Mouse (Mus musculus) MN1 (cell line): ENCODE measurements at regions not wholly inside any gene's neighbourhood (a gene's known extent, or its start where the extent isn't known, plus 50 kb on each side); places are given as distances from the start of the nearest gene placed in this dataset.

Experiments used
- DNase-seq: peaks from one replicate; pipeline ENCODE4 v3.0.0-alpha.2; 2016; ENCODE audit warnings: low spot score

DNA sequence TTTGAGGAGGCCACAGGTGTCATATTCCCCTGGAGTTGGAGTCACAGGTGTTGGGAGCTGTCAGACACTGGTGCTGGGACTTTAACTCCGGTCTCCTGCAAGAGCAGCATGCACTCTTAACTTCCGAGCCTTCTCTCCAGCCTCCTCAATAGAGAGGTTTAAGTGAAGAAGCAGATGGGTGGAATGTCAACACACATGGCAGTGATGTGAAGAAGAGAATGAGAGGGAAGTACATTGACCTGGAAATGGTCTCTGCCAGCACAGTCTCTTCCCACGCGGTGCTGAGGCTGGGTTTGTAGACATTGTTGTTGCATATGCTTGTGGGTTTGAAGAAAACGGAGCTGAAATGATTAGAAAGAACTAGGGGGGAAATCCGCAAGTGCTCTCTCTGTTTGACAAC, 112.0 kb upstream of the Fn1 start:
- DNase-seq, result no peak

DNA sequence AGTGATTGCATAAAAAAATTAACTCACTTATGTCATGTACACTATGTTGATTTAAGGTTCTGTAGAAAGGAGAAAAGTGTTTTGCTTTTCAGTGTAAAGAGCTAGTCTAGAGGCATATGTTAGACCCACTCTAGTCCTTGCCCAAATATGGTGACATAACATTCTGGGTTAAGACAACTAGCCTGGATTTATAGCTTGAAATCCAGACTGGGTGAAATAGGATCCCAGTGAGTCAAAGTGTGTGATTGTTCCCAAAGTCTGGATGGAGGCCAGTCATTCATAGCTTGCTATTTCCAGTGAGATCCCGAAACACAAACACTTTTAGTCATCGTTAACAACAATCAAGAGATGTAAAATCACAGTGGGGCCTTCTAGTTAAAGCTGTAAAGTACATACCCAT, 110.5 kb upstream of the Fn1 start:
- DNase-seq, result peak; percentile 18

DNA sequence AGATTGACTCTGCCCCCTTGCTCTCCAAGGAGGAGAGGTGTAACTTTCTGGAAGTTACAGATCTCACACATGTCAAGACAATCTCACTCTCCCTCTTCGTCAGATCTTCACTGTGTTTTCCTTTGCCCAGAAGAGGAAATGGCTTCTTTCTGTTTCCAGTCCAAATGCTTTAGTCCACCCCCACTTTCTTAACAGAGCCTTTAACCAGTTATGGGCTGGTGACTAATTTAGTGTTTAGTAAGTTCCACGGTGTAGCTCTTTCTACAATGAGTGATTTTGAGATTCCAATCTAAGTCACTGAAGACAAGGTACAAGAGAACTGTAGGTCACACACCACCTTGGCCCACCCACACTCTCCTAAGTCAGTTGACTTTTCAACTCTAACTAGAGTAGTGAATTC, 107.3 kb upstream of the Fn1 start:
- no peak for DNase-seq

DNA sequence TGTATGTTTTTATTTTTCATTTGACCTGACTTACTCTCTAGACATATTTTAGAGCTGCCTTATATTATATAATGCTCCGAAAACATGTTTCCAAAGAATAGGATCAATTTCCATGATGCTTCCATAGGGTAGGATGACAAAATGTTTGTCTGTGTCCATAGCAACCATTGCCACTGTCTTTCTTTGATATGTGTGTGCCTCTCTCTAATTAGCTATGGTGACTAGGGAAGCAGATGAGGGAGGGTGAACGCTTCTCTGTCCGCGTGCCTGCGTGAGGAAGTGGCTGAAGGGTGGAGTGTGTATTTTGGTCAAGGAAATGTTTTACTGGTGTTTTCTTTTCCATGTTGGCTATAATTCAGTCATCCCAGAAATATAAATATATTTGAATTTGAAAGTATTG, 104.2 kb upstream of the Fn1 start:
- DNase-seq, result no peak

DNA sequence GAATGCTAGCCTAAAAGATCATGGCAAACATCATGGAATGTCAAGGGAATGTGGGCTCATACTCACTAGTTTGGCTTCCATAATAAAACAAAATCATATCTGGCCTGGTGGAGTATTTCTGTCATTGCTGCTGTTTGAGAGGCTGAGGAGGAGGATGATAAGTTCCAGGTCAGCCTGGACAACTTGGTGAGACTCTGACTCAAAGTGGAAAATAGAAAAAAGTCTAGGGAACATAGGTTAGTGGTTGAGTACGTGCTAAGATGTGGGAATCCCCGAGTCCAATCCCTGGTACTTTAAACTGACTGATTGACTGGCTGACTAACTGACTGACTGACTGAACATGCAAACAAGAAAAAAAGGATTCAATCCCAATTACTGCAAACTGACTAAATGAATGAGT, 103.2 kb upstream of the Fn1 start:
- no peak for DNase-seq

DNA sequence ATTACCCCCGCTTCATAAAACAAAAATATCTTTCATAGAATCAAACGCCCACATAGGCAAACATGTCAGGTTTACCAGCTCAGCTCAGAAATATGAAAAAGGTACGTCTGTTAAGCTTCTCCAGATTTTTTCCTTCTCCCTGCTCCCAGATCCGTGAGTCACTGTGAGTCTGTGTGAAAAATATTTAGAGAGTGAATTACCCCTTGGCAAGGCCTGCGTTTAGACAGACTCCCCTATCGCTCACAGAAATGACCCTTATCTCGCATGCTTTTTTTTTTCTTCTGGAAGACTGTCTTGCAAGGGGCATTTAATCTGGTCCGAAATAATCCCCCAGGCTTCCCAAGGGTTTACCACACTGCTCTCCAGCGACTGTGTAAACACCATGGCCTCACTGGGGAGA, 102.4 kb upstream of the Fn1 start:
- no peak for DNase-seq

DNA sequence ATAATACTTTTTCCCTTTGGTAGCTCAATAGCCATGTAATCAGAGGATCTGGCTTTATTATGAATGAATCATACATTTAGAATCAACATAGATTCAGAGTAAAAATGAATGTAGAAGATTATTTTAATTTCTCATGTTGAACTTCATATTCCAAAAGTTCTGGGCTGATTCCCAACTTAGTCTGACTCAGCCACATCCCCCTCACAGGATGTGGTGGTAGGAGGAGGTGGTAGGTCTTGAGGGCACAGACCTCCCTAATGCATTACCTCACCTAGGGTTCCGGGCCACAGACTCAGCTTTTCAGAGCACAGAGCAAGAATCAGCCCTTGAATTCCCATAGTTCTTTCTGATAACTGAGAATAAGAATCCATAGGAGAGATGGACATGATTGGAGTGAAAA, 99.4 kb upstream of the Fn1 start:
- no peak for DNase-seq

DNA sequence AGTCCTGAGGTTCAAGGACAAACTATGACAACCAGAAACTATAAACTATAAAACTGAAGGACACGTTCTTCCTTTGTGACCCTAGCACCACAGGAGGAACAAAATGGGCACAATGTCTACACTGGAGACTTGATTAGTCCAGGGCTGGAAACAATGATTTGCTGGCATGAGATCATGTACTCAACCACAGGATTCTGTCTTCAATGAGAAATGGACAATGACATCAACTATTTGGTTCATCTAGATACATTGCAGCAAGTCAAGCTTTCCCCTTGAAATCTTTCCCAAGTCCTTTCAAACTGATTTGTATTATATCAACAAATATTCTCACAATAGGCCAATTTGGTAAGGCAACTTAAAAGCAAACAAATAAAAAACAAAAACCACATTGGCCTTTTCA, 98.6 kb upstream of the Fn1 start:
- DNase-seq, result no peak

DNA sequence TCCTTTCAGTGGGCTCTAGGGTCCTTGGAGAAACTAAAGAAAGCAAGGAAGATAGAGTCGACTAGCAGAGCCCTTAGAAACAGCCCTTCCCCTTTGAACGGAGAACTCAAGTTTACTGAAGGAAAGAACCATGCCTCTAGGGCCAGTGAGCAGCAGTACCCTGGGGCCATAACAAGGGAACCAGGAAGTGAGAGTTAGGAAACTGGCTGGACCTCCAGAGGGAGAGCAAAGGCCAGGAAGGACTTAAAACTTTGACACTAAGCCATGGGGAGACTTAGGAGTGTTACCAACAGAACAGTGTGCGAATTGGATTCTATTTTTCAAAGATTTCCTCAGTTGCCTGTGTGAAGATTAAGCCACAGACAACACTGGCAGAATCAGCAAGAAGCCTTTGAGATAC, 82.6 kb upstream of the Fn1 start:
- no peak for DNase-seq

DNA sequence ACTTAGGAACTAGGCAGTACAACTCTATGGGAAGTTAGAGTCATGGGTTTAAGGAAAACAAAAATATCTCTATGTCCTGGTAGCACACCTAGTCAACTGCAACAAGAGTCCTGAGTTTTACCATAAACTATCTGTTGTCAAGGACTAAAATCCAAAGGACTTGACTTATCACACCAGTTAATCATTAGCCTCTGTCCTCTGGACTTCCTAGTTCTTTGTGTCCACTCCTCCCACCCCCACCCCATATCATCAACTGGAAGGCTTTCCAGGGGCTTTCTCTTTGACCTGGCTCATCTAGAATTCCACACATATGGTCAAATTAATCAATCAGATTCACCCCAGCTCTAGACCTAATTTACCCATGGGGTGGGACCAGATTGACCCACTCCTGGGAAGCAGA, 78.6 kb upstream of the Fn1 start:
- no peak for DNase-seq

DNA sequence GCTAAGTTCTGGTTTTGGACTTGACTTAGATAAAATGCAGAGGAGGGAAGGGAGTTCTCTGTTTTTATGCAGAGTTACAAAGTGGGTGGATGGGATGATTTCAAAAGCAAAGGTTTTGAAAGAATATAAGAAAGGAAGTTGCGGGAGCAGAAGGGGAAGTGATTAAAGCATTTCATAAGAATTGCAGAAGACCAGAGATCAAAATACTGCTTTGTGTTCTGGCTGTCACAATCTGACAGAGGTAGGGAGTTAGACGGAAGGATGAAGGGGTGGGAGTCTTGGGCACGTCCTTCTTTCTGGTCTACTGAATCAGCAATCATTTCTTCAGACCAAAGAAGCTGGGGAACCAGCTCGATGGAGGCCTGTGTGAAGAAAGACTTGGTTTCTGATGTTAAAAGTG, 78.0 kb upstream of the Fn1 start:
- no peak for DNase-seq

DNA sequence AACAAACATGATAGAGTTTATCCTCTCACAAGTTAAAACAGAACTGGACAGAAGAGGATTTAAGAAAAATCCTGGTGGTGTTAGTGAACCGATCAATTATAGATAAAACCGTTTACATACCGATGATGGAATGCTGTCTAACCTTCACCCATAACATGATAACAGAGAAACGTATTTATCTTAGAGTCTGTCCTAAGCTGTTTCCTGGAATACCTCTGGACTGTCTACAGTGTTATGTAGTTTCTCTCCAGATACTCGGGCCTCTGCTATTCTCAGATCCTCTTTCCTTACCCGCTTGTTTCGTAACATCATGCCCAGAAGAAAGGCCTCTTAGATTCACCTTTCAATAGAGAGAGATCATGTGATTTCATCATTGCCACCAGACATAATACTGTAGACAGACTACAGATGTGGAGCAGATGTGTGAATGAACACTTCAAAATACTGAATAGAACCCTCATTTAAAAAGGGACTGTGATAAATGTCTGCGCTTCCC, 75.9 kb upstream of the Fn1 start:
- no peak for DNase-seq

DNA sequence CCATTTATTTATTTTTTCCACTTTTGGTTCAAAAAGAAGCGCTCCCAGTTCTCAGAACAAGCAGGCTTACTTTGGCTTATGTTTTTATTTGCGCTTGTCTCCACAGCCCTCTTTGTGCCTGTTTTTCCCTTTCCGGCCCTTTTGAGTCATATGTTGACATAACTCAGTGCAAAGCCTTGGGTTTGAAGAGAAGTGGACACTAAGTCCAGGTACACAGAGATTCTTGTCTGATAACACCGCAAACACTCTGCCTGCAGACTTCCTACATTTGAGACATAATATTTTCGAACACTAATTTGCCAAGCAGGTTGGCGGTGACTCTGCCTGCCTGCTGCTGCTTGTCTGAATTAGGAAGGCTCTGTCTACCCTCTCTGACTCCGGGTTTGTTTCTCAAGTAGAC, 70.8 kb upstream of the Fn1 start:
- DNase-seq, result peak; percentile 10

DNA sequence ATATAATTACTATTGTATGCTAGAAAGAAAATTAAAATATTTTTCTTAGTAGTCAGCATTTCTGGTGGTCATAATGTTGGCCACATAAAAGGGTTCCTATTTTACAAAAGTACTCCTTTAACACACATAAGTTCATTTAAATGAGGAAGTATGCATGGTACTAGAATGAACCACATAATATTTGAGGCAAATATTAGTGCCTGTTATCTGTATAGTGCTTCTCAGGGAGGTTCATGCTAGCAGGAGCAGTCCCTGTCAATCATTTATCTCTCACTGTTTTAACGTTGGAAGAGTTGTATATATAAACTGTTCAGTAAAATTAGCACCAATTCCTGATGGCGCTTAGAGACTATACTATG, 70.0 kb upstream of the Fn1 start:
- no peak for DNase-seq

DNA sequence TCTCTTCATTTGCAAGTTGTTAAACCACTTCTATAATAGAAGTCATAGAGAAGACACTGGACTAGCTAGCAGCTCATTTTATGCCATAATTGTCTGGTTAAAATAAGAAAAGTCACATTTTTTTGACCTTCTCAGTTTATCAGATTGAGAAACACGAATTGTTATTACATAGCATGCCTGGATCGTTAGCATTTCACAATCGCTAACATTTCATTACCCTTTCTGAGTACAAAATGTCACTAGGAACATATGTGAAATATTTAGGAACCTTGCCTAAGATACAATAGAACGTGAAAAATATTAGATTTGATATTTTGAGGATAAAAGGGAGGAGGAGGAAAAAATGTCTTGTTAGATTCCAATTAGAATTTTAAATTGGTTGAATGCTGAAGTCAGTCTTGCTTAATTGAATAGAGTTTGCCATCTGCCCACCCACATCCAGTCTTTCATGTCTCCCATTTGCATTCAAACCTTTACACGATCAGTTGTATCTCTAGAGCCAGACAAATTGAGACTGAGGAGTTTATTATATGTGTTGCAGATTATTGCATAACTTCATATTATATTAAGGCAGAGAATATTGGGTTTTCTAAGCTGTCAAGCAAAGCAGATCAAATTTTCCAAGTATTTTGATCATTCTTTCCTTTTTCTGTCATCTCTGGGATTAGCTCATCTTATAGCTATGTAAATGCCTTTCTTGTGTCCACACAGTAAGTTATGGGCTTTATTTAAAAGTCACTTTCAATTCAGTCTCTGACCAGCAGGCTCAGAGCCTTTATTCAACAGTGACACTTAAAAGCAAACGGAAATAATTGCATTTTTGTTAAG, 69.4 kb upstream of the Fn1 start:
- DNase-seq, result no peak
